Mouse (Mus musculus) kidney, adult 2 months (tissue): ENCODE data around the gene Fam102b. TPM values are rescaled to one million over a fixed set of nuclear protein-coding genes. Genes with fewer than 3 reads are reported as not detected.

ENCODE experiments used
- DNase-seq: peaks from one replicate; pipeline ENCODE4 v3.0.0; 2021
- H3K27ac ChIP-seq: fragments of 200-500 bp; 2 replicates; pipeline ENCODE4 v1.5.1; 2012; ENCODE audit warnings: low read depth, low read length, control low read depth, inconsistent platforms; ENCODE audit not compliant: insufficient read depth
- H3K27me3 ChIP-seq: fragments of 200-500 bp; replicated peaks from 2 replicates; pipeline ENCODE4 v1.6.1; 2012; ENCODE audit warnings: mild to moderate bottlenecking, moderate library complexity, low read length, inconsistent platforms; ENCODE audit not compliant: control insufficient read depth, insufficient read depth
- H3K36me3 ChIP-seq: fragments of 200-500 bp; 2 replicates; pipeline ENCODE4 v1.6.1; 2012; ENCODE audit warnings: mild to moderate bottlenecking, moderate library complexity, low read length, inconsistent platforms; ENCODE audit not compliant: control insufficient read depth, insufficient read depth
- H3K4me1 ChIP-seq: fragments of 200-500 bp; 2 replicates; pipeline ENCODE4 v1.6.1; 2011; ENCODE audit warnings: low read length; ENCODE audit not compliant: control insufficient read depth, insufficient read depth
- H3K4me3 ChIP-seq: fragments of 200-500 bp; 2 replicates; pipeline ENCODE4 v1.5.1; 2011; ENCODE audit warnings: mild to moderate bottlenecking, low read depth, low read length, control low read depth; ENCODE audit not compliant: insufficient read depth
- CTCF ChIP-seq: fragments of 200-500 bp; conservative IDR thresholded peaks from 2 replicates; pipeline ENCODE4 v1.5.1; 2011; ENCODE audit warnings: low read depth, mild to moderate bottlenecking, control low read depth, low read length, moderate library complexity, mixed read lengths; ENCODE audit not compliant: insufficient read depth, insufficient read length
- POLR2A ChIP-seq: fragments of 200-500 bp; IDR thresholded peaks from one replicate; pipeline ENCODE4 v1.6.1; 2011; ENCODE audit warnings: low read depth, low read length, control low read depth
- WGBS: fragments of 180-500 bp; shearing (Covaris S2); methylation state at CpG from one replicate; pipeline ENCODE4 v1.1.7; 2018; 5-methylcytosine and 5-hydroxymethylcytosine counted together
- polyA plus RNA-seq: library from polyadenylated mRNA; depleted of rRNA; stranded (reverse); fragments of >200 nt; gene quantifications from 2 replicates; pipeline ENCODE4 v1.2.3, GENCODE M21; 2012; rRNA removed

Fam102b gene
- 6.1 and 7.8 TPM in 2 replicates for polyA plus RNA-seq

- TF ChIP-seq POLR2A: no peak
- TF ChIP-seq CTCF: peak; percentile 60
- under 1% methylated on average over 52 of the region's 54 CpGs for WGBS
- DNase-seq: peak; percentile 92
- no peak within 1 kb of the TSS for H3K27ac ChIP-seq
- no peaks in the 10 kb centered on the region for H3K27me3 ChIP-seq
- H3K4me1 ChIP-seq: peaks cover 13% of the 10 kb centered on the region; the same call in 1 of the 2 replicates
- H3K4me3 ChIP-seq: peak within 1 kb of the TSS; percentile 55
- H3K36me3 ChIP-seq: no peaks in the 10 kb centered on the region
Measured at GRCm38 (mm10) chr3:109027515-109027987, at the start of gene Fam102b. Gene Fam102b (minus strand): TSS chr3:109027607.

- H3K4me3 ChIP-seq: no peak overlapping the region
- no peaks in the 10 kb centered on the region for H3K4me1 ChIP-seq
- no peak overlapping the region for H3K27ac ChIP-seq
- WGBS: 1% methylated on average over 6 of the region's 6 CpGs
- H3K36me3 ChIP-seq: no peaks in the 10 kb centered on the region
- no peaks in the 10 kb centered on the region for H3K27me3 ChIP-seq
- DNase-seq: peak; percentile 59
- TF ChIP-seq CTCF (peak; percentile 35; the same call in 1 of the 2 replicates), POLR2A (no peak)
Measured at GRCm38 (mm10) chr3:109062989-109063388, 35.6 kb upstream of the Fam102b start.

GRCm38 (mm10) chr3:109062391-109062790 is 35.0 kb upstream of the Fam102b start:
- Histone ChIP-seq H3K27ac (no peak overlapping the region), H3K36me3 (no peaks in the 10 kb centered on the region), H3K4me1 (no peaks in the 10 kb centered on the region), H3K27me3 (no peaks in the 10 kb centered on the region), H3K4me3 (no peak overlapping the region)
- DNase-seq: no peak
- 77% methylated on average over 7 of the region's 7 CpGs for WGBS
- TF ChIP-seq POLR2A: no peak
- TF ChIP-seq CTCF: no peak

GRCm38 (mm10) chr3:109059903-109060302 is 32.5 kb upstream of the Fam102b start:
- TF ChIP-seq POLR2A: no peak
- TF ChIP-seq CTCF: no peak
- Histone ChIP-seq H3K27ac (no peak overlapping the region), H3K36me3 (no peaks in the 10 kb centered on the region), H3K4me1 (no peaks in the 10 kb centered on the region), H3K4me3 (no peak overlapping the region), H3K27me3 (no peaks in the 10 kb centered on the region)
- no peak for DNase-seq
- 61% methylated on average over 8 of the region's 8 CpGs for WGBS

- 71% methylated on average over 6 of the region's 6 CpGs for WGBS
- no peak for DNase-seq
- TF ChIP-seq POLR2A (no peak), CTCF (no peak)
- H3K4me1 ChIP-seq: no peaks in the 10 kb centered on the region; the same call in 1 of the 2 replicates
- H3K36me3 ChIP-seq: no peaks in the 10 kb centered on the region
- H3K27me3 ChIP-seq: no peaks in the 10 kb centered on the region
- H3K27ac ChIP-seq: no peak overlapping the region
- H3K4me3 ChIP-seq: no peak overlapping the region
Measured at GRCm38 (mm10) chr3:109051946-109052331, 24.5 kb upstream of the Fam102b start.

- Histone ChIP-seq H3K4me1 (no peaks in the 10 kb centered on the region; the same call in 1 of the 2 replicates), H3K27me3 (no peaks in the 10 kb centered on the region), H3K4me3 (no peak overlapping the region), H3K27ac (no peak overlapping the region; the same call in 1 of the 2 replicates), H3K36me3 (no peaks in the 10 kb centered on the region)
- 22% methylated on average over 11 of the region's 11 CpGs for WGBS
- TF ChIP-seq CTCF (no peak), POLR2A (no peak)
- peak; percentile 30 for DNase-seq
Measured at GRCm38 (mm10) chr3:109051056-109051945, 23.9 kb upstream of the Fam102b start.

GRCm38 (mm10) chr3:109047707-109048283 is 20.4 kb upstream of the Fam102b start:
- no peaks in the 10 kb centered on the region for H3K27me3 ChIP-seq
- H3K27ac ChIP-seq: no peak overlapping the region
- DNase-seq: no peak
- H3K36me3 ChIP-seq: no peaks in the 10 kb centered on the region
- TF ChIP-seq CTCF: peak; percentile 31; the same call in 1 of the 2 replicates
- no peak for TF ChIP-seq POLR2A
- 42% methylated on average over 6 of the region's 6 CpGs for WGBS
- no peaks in the 10 kb centered on the region; the same call in 1 of the 2 replicates for H3K4me1 ChIP-seq
- no peak overlapping the region for H3K4me3 ChIP-seq
